Mouse (Mus musculus) adrenal gland (tissue): ENCODE measurements at regions not wholly inside any gene's neighbourhood (a gene's known extent, or its start where the extent isn't known, plus 50 kb on each side); places are given as distances from the start of the nearest gene placed in this dataset.

Source experiments
- intact Hi-C: fragments of 180-260 bp; cut with DNase I; formaldehyde crosslinking; loops from one replicate; pipeline ENCODE4 v1.15.1; 2025

- intact Hi-C loops: no loop called here
Observed at GRCm38 (mm10) chr15:62150296-62150695, 1227.5 kb upstream of the A1bg start.

- intact Hi-C loops: no loop called here
Observed at GRCm38 (mm10) chr15:62148680-62149237, 1225.9 kb upstream of the A1bg start.

DNA sequence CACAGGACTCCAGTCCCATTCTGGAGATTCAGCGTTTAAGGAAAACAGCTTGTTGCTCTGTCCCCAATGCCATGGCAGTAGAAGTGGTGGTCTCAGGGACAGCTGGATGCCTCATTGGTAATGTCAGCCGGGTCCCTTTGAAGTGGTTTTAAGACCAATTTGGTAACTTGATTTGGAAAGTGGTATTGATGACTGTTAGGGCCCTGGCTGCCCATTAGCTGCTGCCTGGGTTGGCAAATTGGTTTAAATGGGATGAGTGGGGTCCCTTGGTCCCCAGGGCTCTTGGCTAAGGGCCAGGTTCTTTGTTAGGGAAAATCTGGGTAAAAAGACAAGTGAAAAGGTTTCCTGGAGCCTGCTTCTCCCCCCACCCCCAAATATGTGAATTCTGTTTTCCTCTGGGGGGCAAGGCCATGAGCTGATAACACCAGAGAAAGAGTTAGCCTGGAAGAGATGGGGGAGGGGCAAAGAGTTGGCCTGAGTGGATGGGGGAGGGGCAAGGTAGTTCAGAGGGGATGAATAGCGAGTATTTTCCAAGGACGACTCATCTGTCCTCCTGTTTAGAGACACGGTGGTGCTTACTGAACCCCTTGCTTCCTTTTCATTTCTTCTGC, 1224.6 kb upstream of the A1bg start:
- intact Hi-C loops: no loop called here

DNA sequence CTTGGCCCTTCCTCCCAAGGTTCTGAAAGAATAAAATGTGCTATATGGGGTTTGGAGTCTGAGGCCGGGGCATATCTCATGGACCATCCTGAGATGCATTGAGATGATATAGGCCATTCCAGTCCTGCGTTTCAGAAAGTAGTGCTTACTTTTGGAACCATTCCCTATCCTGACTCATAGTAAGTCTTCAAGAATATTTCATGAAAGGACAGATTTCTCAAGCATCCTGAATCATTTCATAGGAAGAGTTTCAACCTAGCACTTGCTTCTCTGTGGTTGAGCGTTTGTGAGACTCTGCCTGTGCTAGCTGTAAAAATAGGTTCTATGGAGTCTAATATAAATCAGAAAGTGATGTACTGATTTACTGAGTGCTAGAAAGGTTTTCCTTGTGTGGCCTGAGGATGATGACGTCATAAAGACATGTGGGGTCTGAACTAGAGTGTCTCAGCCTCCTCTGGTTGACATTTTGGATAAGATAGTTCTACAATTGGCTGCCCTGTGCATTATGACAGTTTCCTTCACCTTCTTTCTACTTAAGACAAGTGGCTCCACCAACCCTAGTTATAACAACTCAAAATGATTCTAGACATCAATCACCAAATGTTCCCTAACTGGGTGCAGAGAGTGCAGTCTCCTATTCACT, 1223.0 kb upstream of the A1bg start:
- intact Hi-C loops: no loop called here

DNA sequence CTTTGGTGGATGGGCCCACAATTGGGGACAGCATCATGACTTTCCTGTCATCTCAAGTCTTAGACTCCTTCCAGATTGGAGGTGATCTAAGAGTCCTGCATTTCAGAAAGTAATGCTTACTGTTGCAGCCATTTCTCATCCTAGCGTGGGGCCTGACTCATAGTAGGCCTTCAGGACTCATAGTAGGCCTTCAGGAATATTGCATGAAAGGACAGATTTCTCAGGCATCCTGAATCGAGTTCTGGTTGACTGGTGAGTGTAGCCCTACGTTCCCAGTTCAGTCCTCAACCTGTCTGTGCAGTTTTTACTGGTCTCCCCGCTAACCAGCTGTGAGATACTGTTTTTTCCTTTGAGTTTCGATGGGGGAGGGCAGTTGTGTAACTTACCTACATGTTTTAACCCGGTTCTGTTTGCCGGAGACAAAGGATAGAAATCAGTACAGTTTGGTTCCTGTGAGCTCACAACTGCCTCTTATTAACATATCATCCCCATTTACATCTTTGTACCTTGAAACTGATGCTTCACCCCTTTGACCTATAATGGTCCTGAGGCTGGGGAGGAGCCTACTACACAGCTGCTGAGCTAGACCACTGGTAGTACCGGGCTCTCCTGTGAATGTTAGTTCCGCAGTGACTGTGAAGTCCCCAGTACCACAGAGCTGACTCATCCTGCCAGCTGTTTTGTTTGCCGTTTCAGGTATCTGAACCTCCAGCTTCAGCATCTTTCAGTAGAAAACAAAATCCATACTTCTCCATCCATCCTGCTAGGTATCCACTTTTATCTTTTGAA, 1222.2 kb upstream of the A1bg start:
- intact Hi-C loops: no loop called here

DNA sequence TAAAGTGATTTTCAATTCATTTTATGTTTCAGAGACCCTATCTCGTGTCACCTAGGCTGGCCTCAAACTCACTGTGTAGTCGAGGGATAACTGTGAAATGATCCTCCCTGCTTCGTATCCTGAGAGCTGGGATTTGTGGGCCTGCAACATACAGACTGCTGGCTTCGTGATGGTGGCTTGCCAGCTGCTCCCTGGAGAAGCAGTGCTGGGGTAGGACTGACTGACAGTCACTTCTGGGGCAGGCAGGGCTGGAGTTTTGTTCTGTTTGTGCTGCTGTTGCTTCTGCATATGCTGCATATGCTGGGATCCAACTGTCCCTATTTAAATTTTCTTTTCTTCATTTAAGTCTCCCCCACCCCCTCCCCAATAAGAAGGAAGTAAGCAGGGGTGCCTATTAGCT, 1217.0 kb upstream of the A1bg start:
- intact Hi-C loops: no loop called here

GRCm38 (mm10) chr15:62139192-62139591, 1216.4 kb upstream of the A1bg start:
- intact Hi-C loops: no loop called here

DNA sequence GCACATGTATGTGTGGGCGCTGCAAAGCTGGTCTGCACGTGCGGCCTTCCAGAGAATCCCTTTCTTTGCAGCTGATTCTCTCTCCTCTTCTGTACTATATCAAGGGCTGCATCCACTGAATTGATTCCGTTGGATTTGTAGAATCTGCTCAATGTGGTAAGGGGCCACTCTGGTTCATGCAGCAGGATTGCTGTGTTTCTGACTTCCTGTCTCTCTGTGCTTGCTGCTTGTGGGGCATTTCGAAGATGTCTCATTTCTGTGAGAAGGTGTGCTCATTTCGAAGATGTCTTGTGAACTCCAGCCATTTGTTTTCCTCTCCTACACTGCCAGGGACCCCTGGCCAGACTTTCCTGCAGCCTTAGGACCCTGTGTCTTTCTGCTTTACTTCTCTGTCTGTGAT, 1215.9 kb upstream of the A1bg start:
- intact Hi-C loops: no loop called here

GRCm38 (mm10) chr15:62136932-62137594, 1214.3 kb upstream of the A1bg start:
- intact Hi-C loops: no loop called here

- intact Hi-C loops: no loop called here
Observed at GRCm38 (mm10) chr15:62134835-62135234, 1212.0 kb upstream of the A1bg start.

GRCm38 (mm10) chr15:62134308-62134707, 1211.5 kb upstream of the A1bg start:
- intact Hi-C loops: no loop called here

GRCm38 (mm10) chr15:62132895-62133294, 1210.1 kb upstream of the A1bg start:
- intact Hi-C loops: no loop called here

DNA sequence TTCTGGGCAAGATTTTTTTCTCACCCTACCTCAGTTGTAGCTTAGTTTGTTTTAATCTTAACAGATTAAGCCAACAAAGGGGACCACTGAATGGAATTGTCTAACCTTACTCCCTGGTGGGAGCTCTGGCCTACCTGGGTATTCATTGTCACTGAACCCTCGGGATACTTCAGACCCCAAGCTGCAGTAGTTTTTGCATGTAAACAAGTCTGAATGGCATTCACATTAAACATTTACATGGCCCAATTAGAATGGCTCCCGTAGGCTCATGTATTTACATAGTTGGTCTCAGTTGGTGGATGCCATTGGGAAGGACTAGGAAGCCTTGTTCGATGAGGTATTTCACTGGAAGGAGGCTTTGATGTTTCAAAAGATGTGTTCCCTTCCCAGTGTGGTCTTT, 1208.9 kb upstream of the A1bg start:
- intact Hi-C loops: no loop called here

GRCm38 (mm10) chr15:62130530-62130929, 1207.7 kb upstream of the A1bg start:
- intact Hi-C loops: no loop called here

GRCm38 (mm10) chr15:62128546-62129212, 1205.9 kb upstream of the A1bg start:
- intact Hi-C loops: no loop called here

- intact Hi-C loops: no loop called here
Observed at GRCm38 (mm10) chr15:62127602-62128158, 1204.9 kb upstream of the A1bg start.

GRCm38 (mm10) chr15:62125718-62126117, 1202.9 kb upstream of the A1bg start:
- intact Hi-C loops: no loop called here

GRCm38 (mm10) chr15:62123756-62124155, 1200.9 kb upstream of the A1bg start:
- intact Hi-C loops: no loop called here

GRCm38 (mm10) chr15:62122265-62123023, 1199.6 kb upstream of the A1bg start:
- intact Hi-C loops: no loop called here

GRCm38 (mm10) chr15:62121696-62122095, 1198.9 kb upstream of the A1bg start:
- intact Hi-C loops: no loop called here
